Mouse (Mus musculus) lung, adult 2 months (tissue): Measurements from ENCODE around the gene Smarcd3.

Source experiments
- CTCF ChIP-seq: fragments of 200-500 bp; IDR thresholded peaks from 2 replicates; pipeline ENCODE4 v1.5.1; 2011; ENCODE audit warnings: mild to moderate bottlenecking, low read length, control low read depth; ENCODE audit not compliant: insufficient read depth
- POLR2A ChIP-seq: fragments of 200-500 bp; IDR thresholded peaks from 2 replicates; pipeline ENCODE4 v1.6.1; 2011; ENCODE audit warnings: low read depth, mild to moderate bottlenecking, control low read depth, low read length, borderline replicate concordance; ENCODE audit errors: extremely low read depth

DNA sequence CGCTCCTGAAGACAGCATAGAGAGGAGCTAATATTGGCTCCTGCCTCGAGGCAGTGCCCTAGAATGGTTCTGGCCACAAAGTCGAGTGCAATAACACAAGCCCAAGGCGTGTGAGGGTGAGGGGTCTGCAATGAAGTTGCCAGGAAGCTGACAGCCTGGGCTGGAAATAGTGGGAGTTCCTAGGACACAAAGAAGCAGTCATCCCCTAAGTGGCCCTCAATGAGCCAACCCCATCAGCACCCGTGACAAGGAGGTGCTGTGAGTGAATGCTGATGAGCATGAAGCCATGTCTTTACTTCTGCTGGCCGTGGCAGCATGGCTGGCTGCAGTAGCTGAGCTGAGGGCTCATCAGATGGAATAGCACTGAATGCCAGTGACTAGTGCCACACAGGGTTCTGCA, 9.1 kb downstream of the Smarcd3 start:
- TF ChIP-seq POLR2A (no peak), CTCF (no peak)
